Mouse (Mus musculus): ENCODE measurements around the gene Card9. TPM values are rescaled to one million over a fixed set of nuclear protein-coding genes. Genes with fewer than 3 reads are reported as not detected.

The Card9 gene
- total RNA-seq, 2 experiments from 2014 or later = 1.1 to 1.4 TPM

GRCm38 (mm10) chr2:26364738-26365465 lies 4.2 kb upstream of the Card9 start:
- intact Hi-C loops (cut with DNase I) = no loop called here
- peak; percentile 75 for DNase-seq

GRCm38 (mm10) chr2:26363481-26363880 lies 2.8 kb upstream of the Card9 start:
- intact Hi-C loops (cut with DNase I) = no loop called here
- DNase-seq = no peak

GRCm38 (mm10) chr2:26362991-26363390 lies 2.3 kb upstream of the Card9 start:
- no peak for DNase-seq
- intact Hi-C loops (cut with DNase I) = no loop called here

- peak; percentile 73 for DNase-seq
- intact Hi-C loops (cut with DNase I) = no loop called here
These were observed 735 bp downstream of the Card9 start for GRCm38 (mm10) chr2:26359983-26360382.

GRCm38 (mm10) chr2:26358667-26359320 lies 1.9 kb downstream of the Card9 start:
- DNase-seq = no peak
- intact Hi-C loops (cut with DNase I) = no loop called here

- intact Hi-C loops (cut with DNase I) = no loop called here
- DNase-seq = no peak
These were observed 3.2 kb downstream of the Card9 start for GRCm38 (mm10) chr2:26357484-26357883.

- intact Hi-C loops (cut with DNase I) = no loop called here
- no peak for DNase-seq
These were observed 4.0 kb downstream of the Card9 start for GRCm38 (mm10) chr2:26356678-26357077.

GRCm38 (mm10) chr2:26356231-26356630 lies 4.5 kb downstream of the Card9 start:
- intact Hi-C loops (cut with DNase I) = no loop called here
- DNase-seq = no peak

- DNase-seq = no peak
- intact Hi-C loops (cut with DNase I) = no loop called here
These were observed 6.3 kb downstream of the Card9 start for GRCm38 (mm10) chr2:26354401-26354800.

GRCm38 (mm10) chr2:26353066-26353980 lies 7.4 kb downstream of the Card9 start:
- no peak for DNase-seq
- intact Hi-C loops (cut with DNase I) = no loop called here

GRCm38 (mm10) chr2:26352291-26352910 lies 8.3 kb downstream of the Card9 start:
- intact Hi-C loops (cut with DNase I) = no loop called here
- peak; percentile 38 for DNase-seq

- peak; percentile 96 for DNase-seq
- intact Hi-C loops (cut with DNase I) = no loop called here
These were observed 9.1 kb downstream of the Card9 start, which contains the start of gene Dnlz for GRCm38 (mm10) chr2:26351358-26352290. Gene Dnlz, minus strand, starts transcription at chr2:26352110.

- intact Hi-C loops (cut with DNase I) = no loop called here
- DNase-seq = no peak
These were observed 12.5 kb downstream of the Card9 start for GRCm38 (mm10) chr2:26348241-26348640.

GRCm38 (mm10) chr2:26342609-26343490 lies 17.9 kb downstream of the Card9 start:
- intact Hi-C loops (cut with DNase I) = no loop called here
- no peak for DNase-seq

- peak; percentile 59 for DNase-seq
- intact Hi-C loops (cut with DNase I) = no loop called here
These were observed 18.7 kb downstream of the Card9 start for GRCm38 (mm10) chr2:26342044-26342443.

- DNase-seq = no peak
- intact Hi-C loops (cut with DNase I) = no loop called here
These were observed 19.2 kb downstream of the Card9 start for GRCm38 (mm10) chr2:26341510-26341981.

GRCm38 (mm10) chr2:26339204-26339551 lies 21.5 kb downstream of the Card9 start:
- intact Hi-C loops (cut with DNase I) = no loop called here
- DNase-seq = peak; percentile 67

- DNase-seq = peak; percentile 70
- intact Hi-C loops (cut with DNase I) = no loop called here
These were observed 22.2 kb downstream of the Card9 start for GRCm38 (mm10) chr2:26338302-26339203.

Data from left cerebral cortex, postnatal 4 days (tissue).